Mouse (Mus musculus) erythroblast, embryonic 14.5 days (primary cell): ENCODE results near the gene Eprs. TPM values are rescaled to one million over a fixed set of nuclear protein-coding genes. Genes with fewer than 3 reads are reported as not detected.

Experiments used
- H3K27me3 ChIP-seq: 2 replicates; pipeline ENCODE4 v1.6.1; 2012; ENCODE audit warnings: inconsistent platforms; ENCODE audit not compliant: control insufficient read depth
- H3K36me3 ChIP-seq: 2 replicates; pipeline ENCODE4 v1.6.1; 2012; ENCODE audit warnings: mild to moderate bottlenecking, inconsistent platforms; ENCODE audit not compliant: control insufficient read depth
- H3K4me1 ChIP-seq: 2 replicates; pipeline ENCODE4 v1.6.1; 2012; ENCODE audit warnings: inconsistent platforms; ENCODE audit not compliant: control insufficient read depth
- H3K4me3 ChIP-seq: replicated peaks from 2 replicates; pipeline ENCODE3; 2012; ENCODE audit warnings: moderate library complexity, mild to moderate bottlenecking, inconsistent platforms
- H3K9me3 ChIP-seq: 2 replicates; pipeline ENCODE4 v1.6.1; 2012; ENCODE audit warnings: low read length, inconsistent platforms, mixed read lengths; ENCODE audit not compliant: control insufficient read depth
- GATA1 ChIP-seq: IDR thresholded peaks from 2 replicates; pipeline ENCODE4 v1.6.1; 2012; ENCODE audit warnings: low read length, inconsistent platforms, mixed read lengths
- TAL1 ChIP-seq: IDR thresholded peaks from 3 replicates; pipeline ENCODE4 v1.6.1; 2012; ENCODE audit warnings: low read length, inconsistent platforms, mixed read lengths
- polyA plus RNA-seq: library from polyadenylated mRNA; stranded (reverse); fragments of >175 nt; gene quantifications from 2 replicates; pipeline ENCODE4 v1.2.3, GENCODE M21; 2012

The Eprs gene
- polyA plus RNA-seq, 1 experiment = 0.60 TPM

DNA sequence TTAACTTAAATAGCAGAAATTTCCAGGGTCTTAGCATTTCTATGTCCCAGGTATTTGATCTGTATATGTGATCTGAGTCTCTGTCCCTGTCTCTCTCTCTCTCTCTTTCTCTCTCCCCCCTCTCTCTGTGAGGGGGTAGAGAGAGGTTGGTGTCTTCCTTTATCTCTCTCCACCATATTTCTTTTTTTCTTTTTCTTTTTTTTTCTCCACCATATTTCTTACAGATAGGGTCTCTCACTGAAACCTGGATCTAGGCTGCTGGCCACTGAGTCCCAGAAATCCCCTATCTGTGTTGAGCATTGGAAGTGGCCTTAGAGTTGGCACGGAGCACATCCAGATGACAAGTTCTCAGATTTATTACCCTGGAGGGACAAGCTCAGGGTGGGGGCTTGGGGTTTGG, 110.6 kb downstream of the Eprs start:
- peaks cover 41% of the 10 kb centered on the region for H3K36me3 ChIP-seq
- TF ChIP-seq TAL1 (no peak), GATA1 (no peak)
- no peaks in the 10 kb centered on the region for H3K9me3 ChIP-seq
- no peaks in the 10 kb centered on the region for H3K27me3 ChIP-seq
- H3K4me3 ChIP-seq = no peak overlapping the region
- peaks cover 89% of the 10 kb centered on the region for H3K4me1 ChIP-seq

Other genes starting within 250 kb of the Eprs start
- gene Rab3gap2, start 158.9 kb upstream of the Eprs start, polyA plus RNA-seq = 0.51 and 0.87 TPM in 2 replicates
- 0.16 and 0.29 TPM in 2 replicates for gene Iars2, start 33.6 kb upstream of the Eprs start, polyA plus RNA-seq
- gene Bpnt1, start 30.9 kb upstream of the Eprs start, polyA plus RNA-seq = 0.07 and 0.18 TPM in 2 replicates
- 1.2 and 1.4 TPM in 2 replicates for gene Slc30a10, start 91.8 kb downstream of the Eprs start, polyA plus RNA-seq